Mouse (Mus musculus) liver, adult 2 months (tissue): ENCODE data around the gene Igdcc4.

Experiments
- CTCF ChIP-seq: fragments of 200-500 bp; IDR thresholded peaks from 2 replicates; pipeline ENCODE4 v1.5.1; 2011; ENCODE audit warnings: low read depth, low read length, control low read depth
- POLR2A ChIP-seq: fragments of 200-500 bp; IDR thresholded peaks from 2 replicates; pipeline ENCODE4 v1.6.1; 2011; ENCODE audit warnings: low read length, control low read depth; ENCODE audit not compliant: insufficient read depth; ENCODE audit errors: extremely low read depth

DNA sequence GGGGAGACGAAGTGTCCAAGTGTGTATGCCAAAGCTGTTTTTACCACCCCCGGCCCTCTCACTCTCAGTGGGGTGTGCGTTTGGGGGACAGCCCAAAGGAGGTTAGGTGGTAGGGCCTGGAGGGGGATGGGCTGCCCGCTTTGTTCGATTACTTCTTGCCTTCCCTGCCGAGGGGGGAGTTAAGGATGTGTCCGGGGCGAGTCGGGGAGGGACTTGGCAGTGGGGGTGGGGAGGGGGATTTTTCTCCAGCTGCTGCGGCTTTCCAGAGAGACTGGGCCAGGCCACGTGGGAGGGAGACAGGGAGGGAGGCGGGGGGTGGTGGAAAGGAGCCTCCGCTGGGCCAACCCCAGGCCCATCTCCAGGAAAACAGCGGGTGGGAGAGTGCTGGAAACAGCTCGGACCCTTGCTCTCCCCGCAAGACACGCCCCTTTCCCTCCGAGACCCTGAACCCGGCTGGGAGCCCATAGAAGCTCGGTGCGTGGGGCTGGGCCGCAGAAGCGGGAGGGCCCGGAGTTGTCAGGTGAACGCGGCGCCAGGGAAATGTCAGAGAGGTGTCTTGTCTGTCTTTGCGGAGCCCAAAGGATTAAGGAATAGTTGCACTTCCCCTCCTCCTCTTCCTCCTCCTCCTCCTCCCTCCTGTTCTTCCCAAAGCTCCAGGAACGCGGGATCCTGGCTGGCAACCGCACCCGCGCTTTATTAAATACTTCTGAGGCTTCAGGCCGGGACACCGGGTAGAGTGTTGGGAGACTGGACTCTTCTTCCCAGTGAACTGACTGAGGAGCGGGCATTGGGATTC lies 1.3 kb downstream of the Igdcc4 start:
- TF ChIP-seq POLR2A (no peak), CTCF (no peak)
